Mouse (Mus musculus): ENCODE measurements at regions not wholly inside any gene's neighbourhood (a gene's known extent, or its start where the extent isn't known, plus 50 kb on each side); places are given as distances from the start of the nearest gene placed in this dataset.

- no peak overlapping the region for H3K27ac ChIP-seq (replicated peaks; ENCODE audit: low read depth, low read length)
- H3K27me3 ChIP-seq (replicated peaks; ENCODE audit: control insufficient read depth, insufficient read depth, low read length) = no peaks in the 10 kb centered on the region
- no peak overlapping the region for H3K4me2 ChIP-seq (ENCODE audit: low read depth, low read length)
- no peaks in the 10 kb centered on the region for H3K36me3 ChIP-seq (ENCODE audit: control insufficient read depth, insufficient read depth, low read length)
- no peak overlapping the region for H3K9ac ChIP-seq (ENCODE audit: low read depth, low read length)
- 81% methylated on average over 2 of the region's 2 CpGs for WGBS
- H3K4me3 ChIP-seq (ENCODE audit: low read depth, low read length) = no peak overlapping the region
- H3K9me3 ChIP-seq (ENCODE audit: control insufficient read depth, low read length) = no peaks in the 10 kb centered on the region
- DNase-seq (ENCODE audit: low spot score) (no peak), ATAC-seq (ENCODE audit: low read depth) (no peak)
- no peaks in the 10 kb centered on the region for H3K4me1 ChIP-seq (ENCODE audit: control insufficient read depth, insufficient read depth, low read length)
These were observed 677.6 kb downstream of the Diaph3 start for GRCm38 (mm10) chr14:86463388-86463787.

- Histone ChIP-seq H3K27me3 (replicated peaks; ENCODE audit: control insufficient read depth, insufficient read depth, low read length) (no peaks in the 10 kb centered on the region), H3K4me1 (ENCODE audit: control insufficient read depth, insufficient read depth, low read length) (no peaks in the 10 kb centered on the region), H3K27ac (replicated peaks; ENCODE audit: low read depth, low read length) (no peak overlapping the region), H3K36me3 (ENCODE audit: control insufficient read depth, insufficient read depth, low read length) (no peaks in the 10 kb centered on the region), H3K9ac (ENCODE audit: low read depth, low read length) (no peak overlapping the region), H3K9me3 (ENCODE audit: control insufficient read depth, low read length) (no peaks in the 10 kb centered on the region), H3K4me2 (ENCODE audit: low read depth, low read length) (no peak overlapping the region), H3K4me3 (ENCODE audit: low read depth, low read length) (no peak overlapping the region)
- 75% methylated on average over 2 of the region's 2 CpGs for WGBS
- no peak for ATAC-seq (ENCODE audit: low read depth)
- DNase-seq (ENCODE audit: low spot score) = no peak
These were observed 687.9 kb downstream of the Diaph3 start for GRCm38 (mm10) chr14:86453142-86453541.

GRCm38 (mm10) chr14:86450616-86451015 is 690.4 kb downstream of the Diaph3 start:
- no peak for DNase-seq (ENCODE audit: low spot score)
- Histone ChIP-seq H3K27me3 (replicated peaks; ENCODE audit: control insufficient read depth, insufficient read depth, low read length) (no peaks in the 10 kb centered on the region), H3K27ac (replicated peaks; ENCODE audit: low read depth, low read length) (no peak overlapping the region), H3K36me3 (ENCODE audit: control insufficient read depth, insufficient read depth, low read length) (no peaks in the 10 kb centered on the region), H3K9me3 (ENCODE audit: control insufficient read depth, low read length) (no peaks in the 10 kb centered on the region), H3K4me2 (ENCODE audit: low read depth, low read length) (no peak overlapping the region), H3K4me1 (ENCODE audit: control insufficient read depth, insufficient read depth, low read length) (no peaks in the 10 kb centered on the region), H3K4me3 (ENCODE audit: low read depth, low read length) (no peak overlapping the region), H3K9ac (ENCODE audit: low read depth, low read length) (no peak overlapping the region)
- WGBS = 79% methylated on average over 1 of the region's 1 CpGs
- ATAC-seq (ENCODE audit: low read depth) = no peak

GRCm38 (mm10) chr14:86445139-86445538 is 695.9 kb downstream of the Diaph3 start:
- ATAC-seq (ENCODE audit: low read depth) (no peak), DNase-seq (ENCODE audit: low spot score) (no peak)
- WGBS = 83% methylated on average over 4 of the region's 4 CpGs
- H3K9me3 ChIP-seq (ENCODE audit: control insufficient read depth, low read length) = no peaks in the 10 kb centered on the region
- no peaks in the 10 kb centered on the region for H3K27me3 ChIP-seq (replicated peaks; ENCODE audit: control insufficient read depth, insufficient read depth, low read length)
- H3K4me1 ChIP-seq (ENCODE audit: control insufficient read depth, insufficient read depth, low read length) = no peaks in the 10 kb centered on the region
- H3K4me2 ChIP-seq (ENCODE audit: low read depth, low read length) = no peak overlapping the region
- no peaks in the 10 kb centered on the region for H3K36me3 ChIP-seq (ENCODE audit: control insufficient read depth, insufficient read depth, low read length)
- no peak overlapping the region for H3K27ac ChIP-seq (replicated peaks; ENCODE audit: low read depth, low read length)
- no peak overlapping the region for H3K9ac ChIP-seq (ENCODE audit: low read depth, low read length)
- H3K4me3 ChIP-seq (ENCODE audit: low read depth, low read length) = no peak overlapping the region

GRCm38 (mm10) chr14:86443921-86444835 is 696.9 kb downstream of the Diaph3 start:
- 43% methylated on average over 5 of the region's 5 CpGs for WGBS
- DNase-seq (ENCODE audit: low spot score) = no peak
- no peak for ATAC-seq (ENCODE audit: low read depth)
- no peak overlapping the region for H3K4me3 ChIP-seq (ENCODE audit: low read depth, low read length)
- no peaks in the 10 kb centered on the region for H3K4me1 ChIP-seq (ENCODE audit: control insufficient read depth, insufficient read depth, low read length)
- H3K9ac ChIP-seq (ENCODE audit: low read depth, low read length) = no peak overlapping the region
- H3K27ac ChIP-seq (replicated peaks; ENCODE audit: low read depth, low read length) = no peak overlapping the region
- no peaks in the 10 kb centered on the region for H3K9me3 ChIP-seq (ENCODE audit: control insufficient read depth, low read length)
- no peaks in the 10 kb centered on the region for H3K36me3 ChIP-seq (ENCODE audit: control insufficient read depth, insufficient read depth, low read length)
- H3K4me2 ChIP-seq (ENCODE audit: low read depth, low read length) = no peak overlapping the region
- no peaks in the 10 kb centered on the region for H3K27me3 ChIP-seq (replicated peaks; ENCODE audit: control insufficient read depth, insufficient read depth, low read length)

- ATAC-seq (ENCODE audit: low read depth) (no peak), DNase-seq (ENCODE audit: low spot score) (no peak)
- no peaks in the 10 kb centered on the region for H3K27me3 ChIP-seq (replicated peaks; ENCODE audit: control insufficient read depth, insufficient read depth, low read length)
- no peaks in the 10 kb centered on the region for H3K36me3 ChIP-seq (ENCODE audit: control insufficient read depth, insufficient read depth, low read length)
- H3K9ac ChIP-seq (ENCODE audit: low read depth, low read length) = no peak overlapping the region
- no peak overlapping the region for H3K4me2 ChIP-seq (ENCODE audit: low read depth, low read length)
- no peaks in the 10 kb centered on the region for H3K4me1 ChIP-seq (ENCODE audit: control insufficient read depth, insufficient read depth, low read length)
- no peak overlapping the region for H3K4me3 ChIP-seq (ENCODE audit: low read depth, low read length)
- WGBS = 79% methylated on average over 9 of the region's 9 CpGs
- no peak overlapping the region for H3K27ac ChIP-seq (replicated peaks; ENCODE audit: low read depth, low read length)
- H3K9me3 ChIP-seq (ENCODE audit: control insufficient read depth, low read length) = no peaks in the 10 kb centered on the region
These were observed 698.9 kb downstream of the Diaph3 start for GRCm38 (mm10) chr14:86441895-86442679.

- DNase-seq (ENCODE audit: low spot score) = no peak
These were observed 703.7 kb downstream of the Diaph3 start for GRCm38 (mm10) chr14:86437383-86437782.

GRCm38 (mm10) chr14:86435345-86435744 is 705.7 kb downstream of the Diaph3 start:
- H3K9ac ChIP-seq (ENCODE audit: low read depth, low read length) = no peak overlapping the region
- no peaks in the 10 kb centered on the region for H3K27me3 ChIP-seq (replicated peaks; ENCODE audit: control insufficient read depth, insufficient read depth, low read length)
- no peak for ATAC-seq (ENCODE audit: low read depth)
- WGBS = 64% methylated on average over 2 of the region's 2 CpGs
- no peaks in the 10 kb centered on the region for H3K9me3 ChIP-seq (ENCODE audit: control insufficient read depth, low read length)
- no peak overlapping the region for H3K27ac ChIP-seq (replicated peaks; ENCODE audit: low read depth, low read length)
- no peaks in the 10 kb centered on the region for H3K36me3 ChIP-seq (ENCODE audit: control insufficient read depth, insufficient read depth, low read length)
- peak; percentile 8 for DNase-seq (ENCODE audit: low spot score)
- peaks cover 9% of the 10 kb centered on the region for H3K4me1 ChIP-seq (ENCODE audit: control insufficient read depth, insufficient read depth, low read length)
- H3K4me2 ChIP-seq (ENCODE audit: low read depth, low read length) = no peak overlapping the region
- no peak overlapping the region for H3K4me3 ChIP-seq (ENCODE audit: low read depth, low read length)

More at GRCm38 (mm10) chr14:86437383-86437782, 703.7 kb downstream of the Diaph3 start:
- H3K9me3 ChIP-seq (ENCODE audit: control insufficient read depth, low read length) = no peaks in the 10 kb centered on the region
- H3K4me2 ChIP-seq (ENCODE audit: low read depth, low read length) = no peak overlapping the region
- H3K27me3 ChIP-seq (replicated peaks; ENCODE audit: control insufficient read depth, insufficient read depth, low read length) = no peaks in the 10 kb centered on the region
- H3K4me3 ChIP-seq (ENCODE audit: low read depth, low read length) = no peak overlapping the region
- H3K4me1 ChIP-seq (ENCODE audit: control insufficient read depth, insufficient read depth, low read length) = no peaks in the 10 kb centered on the region
- H3K9ac ChIP-seq (ENCODE audit: low read depth, low read length) = no peak overlapping the region
- H3K36me3 ChIP-seq (ENCODE audit: control insufficient read depth, insufficient read depth, low read length) = no peaks in the 10 kb centered on the region
- no peak for ATAC-seq (ENCODE audit: low read depth)
- 78% methylated on average over 3 of the region's 3 CpGs for WGBS
- no peak overlapping the region for H3K27ac ChIP-seq (replicated peaks; ENCODE audit: low read depth, low read length)
